Mouse (Mus musculus) adrenal gland, adult (tissue): ENCODE measurements around the gene Ankrd31.
A peak's percentile ranks its signal among the peaks of the same experiment; 100 is the strongest.
"Not testable (repeated sequence)": the region's sequence is repeated elsewhere in the genome, so short reads cannot be mapped to it uniquely, and the experiment has no call there.

Experiments
- DNase-seq, 2 experiments: peaks; one replicate each; pipeline ENCODE4 v3.0.0; 2022 to 2023; ENCODE audit warnings: low spot score in 1 of 2; ENCODE audit not compliant: inconsistent age in 2 of 2

Gene Ankrd31

GRCm38 (mm10) chr13:96853256-96853655 lies 105.2 kb downstream of the Ankrd31 start:
- DNase-seq, result peak in 1 of 2 experiments; percentile 43

- peak; percentile 41 to 90 for DNase-seq
Observed at GRCm38 (mm10) chr13:96855191-96855590, 107.1 kb downstream of the Ankrd31 start.

- DNase-seq, result no peak
Observed at GRCm38 (mm10) chr13:96859161-96859560, 111.1 kb downstream of the Ankrd31 start.

GRCm38 (mm10) chr13:96870742-96871141 lies 122.7 kb downstream of the Ankrd31 start:
- DNase-seq, result no peak

GRCm38 (mm10) chr13:96874071-96874470 lies 126.0 kb downstream of the Ankrd31 start:
- DNase-seq, result no peak

GRCm38 (mm10) chr13:96878220-96879057 lies 130.4 kb downstream of the Ankrd31 start:
- no peak for DNase-seq

- DNase-seq, result no peak
Observed at GRCm38 (mm10) chr13:96884534-96884933, 136.5 kb downstream of the Ankrd31 start.

- DNase-seq, result no peak
Observed at GRCm38 (mm10) chr13:96889985-96890384, 141.9 kb downstream of the Ankrd31 start.

GRCm38 (mm10) chr13:96895144-96895543 lies 147.1 kb downstream of the Ankrd31 start:
- DNase-seq, result no peak

GRCm38 (mm10) chr13:96906717-96907116 lies 158.6 kb downstream of the Ankrd31 start:
- DNase-seq, result peak in 1 of 2 experiments; percentile 78

- no peak for DNase-seq
Observed at GRCm38 (mm10) chr13:96911202-96911601, 163.1 kb downstream of the Ankrd31 start.

- DNase-seq, result not testable (repeated sequence)
Observed at GRCm38 (mm10) chr13:96923134-96923533, 175.1 kb downstream of the Ankrd31 start.

- peak; percentile 71 to 92 for DNase-seq
Observed at GRCm38 (mm10) chr13:96923999-96924961, 176.2 kb downstream of the Ankrd31 start, which contains the start of gene Gcnt4. TSS of gene Gcnt4 (plus strand) at chr13:96924689.

GRCm38 (mm10) chr13:96924985-96925745 lies 177.1 kb downstream of the Ankrd31 start:
- no peak for DNase-seq

- DNase-seq, result no peak
Observed at GRCm38 (mm10) chr13:96925991-96926725, 178.1 kb downstream of the Ankrd31 start.

GRCm38 (mm10) chr13:96927781-96928180 lies 179.7 kb downstream of the Ankrd31 start:
- no peak for DNase-seq

GRCm38 (mm10) chr13:96928432-96929039 lies 180.5 kb downstream of the Ankrd31 start:
- no peak for DNase-seq

- DNase-seq, result no peak
Observed at GRCm38 (mm10) chr13:96932745-96933144, 184.7 kb downstream of the Ankrd31 start.

GRCm38 (mm10) chr13:96933367-96933766 lies 185.3 kb downstream of the Ankrd31 start:
- DNase-seq, result no peak
